Mouse (Mus musculus) T-helper 17 cell (primary cell): ENCODE measurements at regions not wholly inside any gene's neighbourhood (a gene's known extent, or its start where the extent isn't known, plus 50 kb on each side); places are given as distances from the start of the nearest gene placed in this dataset.

Experiments used
- in situ Hi-C, 2 experiments: fragments of 300-600 bp; cut with MboI, MseI; formaldehyde crosslinking; loops; 1 replicate in 1 of 2; 2 replicates in 1 of 2; pipeline ENCODE4 v1.15.1; 2025; ENCODE audit warnings: high pct_unique_total_duplicates in 2 of 2

DNA sequence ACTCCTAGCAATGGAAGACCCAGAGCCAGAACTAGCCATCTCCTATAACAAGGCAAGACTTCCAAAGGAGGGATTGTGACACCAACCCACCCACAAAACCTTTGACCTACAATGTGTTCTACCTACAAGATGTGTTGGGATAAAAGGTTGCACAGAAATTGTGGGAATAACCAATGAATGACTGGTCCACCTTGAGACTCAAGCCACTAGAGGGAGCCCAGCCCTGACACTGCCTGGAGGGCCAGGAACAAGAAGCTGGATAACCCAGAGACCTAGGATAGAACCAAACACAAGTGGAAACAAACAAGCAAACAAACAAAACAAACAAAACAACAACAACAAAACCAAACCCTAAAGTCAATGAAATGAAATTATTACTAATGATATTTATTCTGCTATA lies 288.8 kb downstream of the Dchs2 start:
- in situ Hi-C loops: no loop called here

DNA sequence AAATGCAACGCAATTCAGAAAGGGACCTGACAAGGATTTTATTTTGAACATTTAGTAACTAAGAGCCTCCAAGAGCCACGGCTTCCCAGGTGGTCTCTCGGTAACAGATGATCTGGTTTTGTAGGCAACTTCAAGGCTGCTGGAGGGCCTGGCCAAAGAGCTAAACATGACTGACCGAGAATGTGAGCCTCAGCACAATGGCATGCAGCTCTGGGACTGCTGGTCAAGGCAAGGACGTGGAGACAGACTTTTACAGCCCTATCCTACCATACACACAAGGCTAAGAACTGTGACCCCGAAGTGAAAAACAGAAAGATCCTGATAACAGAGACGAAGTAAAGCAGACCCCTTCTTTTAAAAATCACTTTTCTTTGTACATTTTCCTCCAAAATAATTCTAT lies 296.5 kb downstream of the Dchs2 start:
- in situ Hi-C loops: no loop called here

DNA sequence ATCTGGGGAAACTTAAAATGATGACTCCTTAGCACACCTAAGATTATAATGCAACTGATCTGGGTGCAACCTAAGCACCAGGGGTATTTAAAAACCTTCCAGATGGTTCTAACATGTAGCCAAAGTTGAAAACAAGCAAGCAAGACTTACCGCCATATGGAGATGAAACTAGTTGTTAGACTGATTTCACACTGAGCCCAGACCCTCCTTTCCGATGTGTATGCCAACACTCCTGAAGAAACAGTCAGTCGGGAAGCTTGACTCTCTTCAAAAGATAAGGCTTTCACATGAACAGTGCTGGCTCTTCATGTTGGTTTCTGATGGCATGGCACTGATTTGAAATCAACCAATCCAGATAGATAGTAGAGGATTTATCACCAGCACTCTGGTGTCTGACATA lies 301.6 kb downstream of the Dchs2 start:
- in situ Hi-C loops: no loop called here

DNA sequence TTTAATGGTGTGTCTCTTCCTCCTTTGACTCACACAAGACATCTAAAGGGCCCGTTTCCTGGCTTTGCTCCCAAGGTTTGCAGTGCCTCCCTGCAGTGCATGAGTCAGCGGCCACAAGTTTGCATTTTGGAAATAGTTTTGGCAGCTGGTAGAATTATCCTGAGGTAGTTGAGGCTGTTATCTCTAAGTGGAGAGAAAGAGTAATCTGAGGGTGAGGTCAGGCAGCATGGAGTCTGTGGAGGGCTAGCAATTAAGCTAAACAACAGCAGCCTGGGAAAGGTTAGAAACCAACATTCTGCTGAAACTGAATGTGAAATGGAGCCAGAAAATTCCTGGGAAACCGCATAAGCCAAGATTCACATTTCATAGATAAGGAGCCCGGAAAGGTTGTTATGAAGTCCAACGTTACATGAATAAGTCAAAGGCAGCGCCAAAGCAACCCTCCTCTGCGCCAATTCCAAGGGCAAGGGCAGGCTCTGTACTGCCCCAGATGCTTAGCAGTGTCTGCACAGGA lies 318.5 kb downstream of the Dchs2 start:
- in situ Hi-C loops: loop anchor here in 1 of 2 experiments (10.0 kb wide), 1 partner anchor 1181 kb away; no protein-coding TSS in a partner anchor

DNA sequence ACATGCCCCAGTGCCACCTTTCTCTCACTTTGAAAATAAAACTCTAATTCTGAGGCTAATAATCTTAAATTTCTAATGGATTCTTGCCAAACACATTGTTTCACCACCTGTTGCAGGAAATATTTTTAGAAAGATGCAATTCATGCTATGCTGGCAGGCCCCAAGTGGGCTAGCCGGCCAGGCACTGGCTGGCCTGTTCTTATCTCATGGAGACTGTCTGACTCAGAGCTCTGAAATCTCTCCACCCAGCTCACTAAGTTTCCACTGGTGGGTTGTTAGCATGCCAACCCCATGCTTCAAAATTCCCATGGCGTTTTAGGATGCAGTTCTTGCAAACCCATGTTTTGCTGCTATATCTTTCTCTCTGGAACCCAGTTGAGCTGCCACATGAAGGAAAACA lies 315.5 kb upstream of the Sfrp2 start:
- in situ Hi-C loops: no loop called here

DNA sequence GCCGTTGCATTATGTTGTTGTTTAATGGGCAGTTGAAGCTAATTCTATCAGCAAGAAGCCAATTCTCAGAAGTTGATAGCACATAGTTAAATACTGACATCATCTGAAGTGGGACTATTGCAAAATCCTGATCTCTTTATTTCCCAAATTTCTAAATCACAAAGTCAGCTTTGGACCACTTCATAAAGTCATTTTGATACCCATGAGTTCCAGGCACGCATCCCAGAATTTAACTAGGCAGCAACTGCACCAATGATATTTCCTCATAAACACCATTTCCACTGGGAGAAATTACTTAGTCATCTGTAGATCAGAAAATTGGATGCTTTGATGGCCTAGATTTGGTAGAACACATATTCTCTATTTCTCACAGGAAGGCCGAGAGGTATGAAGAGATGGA lies 314.8 kb upstream of the Sfrp2 start:
- in situ Hi-C loops: no loop called here

DNA sequence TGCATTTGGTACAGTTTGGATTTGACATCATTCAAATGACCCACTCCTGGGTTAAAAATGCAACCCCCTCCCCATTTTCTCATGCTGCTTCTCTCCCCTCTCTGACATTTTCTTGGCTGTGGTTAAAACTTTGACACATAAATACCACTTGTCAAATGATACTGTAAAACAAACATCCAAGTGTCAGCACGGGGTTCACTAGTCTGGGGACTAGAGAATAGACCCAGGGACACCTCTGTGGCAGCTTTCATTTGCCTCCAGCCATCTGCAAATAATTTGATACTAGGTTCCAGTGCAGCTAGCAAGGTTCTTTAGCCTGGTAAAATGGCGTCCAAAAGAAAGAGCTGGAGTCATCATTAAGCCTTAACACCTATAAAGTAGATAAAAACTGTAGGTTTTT lies 312.7 kb upstream of the Sfrp2 start:
- in situ Hi-C loops: no loop called here

DNA sequence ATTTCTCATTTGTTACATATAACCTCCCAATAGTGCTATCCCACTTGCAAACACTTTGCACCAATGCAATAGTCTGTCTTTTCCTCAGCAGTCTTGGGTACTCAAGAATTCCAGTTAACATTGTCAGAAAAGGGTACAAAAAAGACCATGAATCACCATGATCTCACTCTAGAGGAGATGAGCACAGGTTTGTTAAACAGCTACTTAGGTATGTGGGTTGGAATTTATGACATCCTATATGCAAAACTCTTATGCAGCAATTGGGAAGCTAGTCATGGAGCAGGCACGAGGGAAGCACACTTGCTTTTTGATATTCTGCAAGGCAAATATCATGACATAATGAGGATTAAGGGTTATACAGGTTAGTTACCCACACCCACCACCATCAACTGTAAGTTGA lies 307.7 kb upstream of the Sfrp2 start:
- in situ Hi-C loops: no loop called here

DNA sequence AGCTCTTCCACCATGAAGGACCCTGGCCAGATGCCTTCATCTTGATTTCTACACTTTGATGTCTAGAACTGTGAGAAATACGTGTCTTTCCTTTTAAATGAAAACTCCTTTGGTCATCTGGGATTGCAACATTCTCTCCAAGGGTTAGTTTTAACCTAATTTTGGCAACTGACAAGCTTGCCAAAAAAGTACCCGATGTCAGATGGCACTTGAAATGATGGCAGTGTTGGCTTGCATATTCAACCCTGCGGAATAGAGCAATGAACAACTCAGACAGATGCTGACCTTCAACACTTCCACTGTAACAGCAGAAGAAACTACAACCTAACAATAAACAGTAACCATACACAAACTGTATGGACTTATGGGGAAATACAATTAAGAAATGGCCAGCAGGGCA lies 286.9 kb upstream of the Sfrp2 start:
- in situ Hi-C loops: loop anchor here in 1 of 2 experiments (10.0 kb wide), 1 partner anchor 1574 kb away; no protein-coding TSS in a partner anchor

DNA sequence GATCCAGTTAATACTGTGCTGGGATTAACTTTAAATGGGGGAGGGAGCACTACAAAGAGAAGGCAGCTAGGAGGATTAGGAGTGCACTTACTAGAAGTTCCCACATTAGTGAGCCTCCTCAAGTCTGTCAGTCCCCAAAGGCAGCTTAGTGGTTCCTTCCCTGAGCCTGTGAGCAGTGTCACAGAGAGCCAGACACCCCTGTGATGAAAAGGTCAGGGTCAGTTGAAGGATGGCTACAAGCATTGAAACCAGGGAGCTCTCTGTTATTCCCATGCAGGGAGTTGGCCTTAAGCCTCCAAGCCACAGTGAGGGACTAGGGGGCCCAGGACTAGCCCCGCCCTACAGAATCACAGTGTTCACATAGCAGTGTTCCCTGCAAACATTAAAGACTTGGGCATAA lies 285.9 kb upstream of the Sfrp2 start:
- in situ Hi-C loops: loop anchor here in 1 of 2 experiments (10.0 kb wide), 1 partner anchor 1195 kb away; no protein-coding TSS in a partner anchor

DNA sequence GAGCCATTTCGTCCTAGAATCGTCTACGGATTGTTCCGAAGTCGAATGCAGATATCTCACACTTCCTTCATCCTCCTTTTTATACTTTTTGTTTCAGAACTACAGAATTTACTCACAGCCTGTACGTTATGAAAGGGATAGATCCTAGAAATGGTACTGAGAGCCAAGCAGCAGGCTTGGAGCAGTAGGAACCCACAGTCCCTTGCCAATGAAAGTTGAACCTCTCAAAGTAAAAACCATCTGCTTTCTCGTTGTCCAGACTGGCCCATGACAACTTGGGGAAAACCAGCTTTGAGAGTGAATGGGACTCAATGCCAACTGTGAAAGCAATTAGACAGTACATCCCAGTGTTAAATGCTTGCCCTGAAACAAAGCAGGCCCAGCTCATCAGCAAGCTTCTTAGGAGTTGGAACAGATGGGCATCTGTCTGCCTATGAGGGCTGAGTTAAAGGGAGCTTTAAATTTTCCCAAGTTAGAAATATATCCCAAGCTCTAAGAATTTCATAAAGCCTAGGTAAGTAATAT lies 279.9 kb upstream of the Sfrp2 start:
- in situ Hi-C loops: loop anchor here in 1 of 2 experiments (10.0 kb wide), 1 partner anchor 1201 kb away; no protein-coding TSS in a partner anchor

DNA sequence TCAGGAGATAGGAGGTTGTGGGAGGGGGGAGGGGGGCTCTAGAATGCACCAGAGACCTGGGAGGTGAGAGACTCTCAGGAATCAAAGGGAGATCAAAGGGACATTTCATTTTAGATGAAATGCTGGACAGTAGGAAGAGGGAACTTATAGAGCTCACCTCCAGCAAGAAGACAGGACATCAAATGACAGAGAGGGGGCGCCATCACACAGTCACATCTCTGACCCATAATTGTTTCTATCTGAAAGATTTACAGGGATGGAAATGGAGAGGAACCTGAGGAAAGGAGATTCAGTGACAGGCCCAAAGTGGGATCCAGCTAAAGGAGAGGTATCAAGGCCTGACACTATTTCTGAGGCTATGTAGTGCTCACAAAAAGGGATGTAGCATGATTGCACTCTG lies 270.5 kb upstream of the Sfrp2 start:
- in situ Hi-C loops: no loop called here

DNA sequence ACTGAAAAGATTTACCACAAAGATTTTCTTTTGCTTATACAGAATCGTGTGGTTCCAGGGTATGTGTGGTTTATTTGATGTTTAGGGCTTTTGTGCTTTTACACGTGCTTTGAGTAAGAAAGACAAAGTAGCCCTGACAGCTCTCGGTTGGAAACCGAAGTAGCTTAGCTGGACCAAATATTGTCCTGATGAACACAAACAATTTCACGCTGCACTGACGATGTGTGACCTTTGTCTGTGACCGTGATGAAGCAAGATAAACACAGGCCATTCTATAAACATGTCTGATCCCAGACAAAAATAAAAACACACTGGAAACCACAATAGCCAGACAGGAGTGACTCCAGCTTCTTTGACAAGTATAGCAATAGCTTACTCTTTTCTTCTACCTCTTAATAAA lies 262.2 kb upstream of the Sfrp2 start:
- in situ Hi-C loops: no loop called here

DNA sequence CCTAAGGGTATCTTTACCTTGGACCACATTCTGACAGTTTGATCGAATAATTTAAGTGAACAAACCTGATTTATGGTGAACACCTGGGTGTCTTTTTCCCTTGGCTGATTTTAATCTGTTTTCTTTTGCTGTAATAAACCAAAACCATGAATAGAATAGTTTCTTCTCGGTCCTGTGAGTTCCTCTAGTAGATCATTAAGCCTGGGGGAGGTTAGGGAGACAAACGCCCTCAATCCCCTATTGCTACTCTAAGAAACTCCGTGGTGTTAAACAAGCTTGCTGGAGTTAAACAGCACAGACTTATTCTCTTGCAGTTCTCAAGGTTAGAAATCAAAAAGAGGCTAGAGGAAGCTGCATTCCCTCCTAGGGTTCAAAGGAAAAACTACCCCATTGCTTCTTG lies 249.5 kb upstream of the Sfrp2 start:
- in situ Hi-C loops: no loop called here

DNA sequence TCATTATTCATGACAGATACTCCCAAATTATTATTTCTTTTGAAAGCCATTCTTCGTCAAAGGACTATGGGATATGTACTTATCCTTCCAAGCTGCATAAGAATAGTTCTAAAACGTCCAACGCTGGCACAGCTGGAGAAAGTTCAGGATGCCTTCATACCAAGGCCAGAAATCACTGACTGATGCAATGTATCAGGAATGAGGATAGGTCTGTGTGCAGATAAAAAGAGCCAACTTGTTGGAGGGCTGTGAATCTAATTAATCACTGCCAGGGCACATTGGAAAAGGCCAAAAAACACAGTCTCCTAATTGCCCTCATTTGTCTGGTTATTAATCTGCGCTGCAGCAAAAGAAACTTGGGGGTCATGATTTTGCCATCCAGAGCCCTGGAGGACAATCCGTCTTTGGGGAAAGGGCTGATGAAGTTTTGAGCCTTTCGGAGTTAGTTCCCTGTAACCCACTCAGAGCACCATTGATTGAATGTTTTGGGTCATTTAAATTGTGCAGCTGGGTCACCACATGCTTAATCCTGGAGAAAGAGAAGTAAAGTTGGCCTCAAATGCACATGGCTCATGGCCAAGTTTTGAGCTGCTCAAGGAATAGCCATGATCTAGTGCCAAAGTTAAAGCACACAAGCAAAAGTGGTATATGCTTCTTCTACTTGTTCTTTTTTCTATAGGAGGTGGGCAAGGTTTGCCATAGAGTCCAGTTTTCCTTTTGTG lies 248.0 kb upstream of the Sfrp2 start:
- in situ Hi-C loops: no loop called here

DNA sequence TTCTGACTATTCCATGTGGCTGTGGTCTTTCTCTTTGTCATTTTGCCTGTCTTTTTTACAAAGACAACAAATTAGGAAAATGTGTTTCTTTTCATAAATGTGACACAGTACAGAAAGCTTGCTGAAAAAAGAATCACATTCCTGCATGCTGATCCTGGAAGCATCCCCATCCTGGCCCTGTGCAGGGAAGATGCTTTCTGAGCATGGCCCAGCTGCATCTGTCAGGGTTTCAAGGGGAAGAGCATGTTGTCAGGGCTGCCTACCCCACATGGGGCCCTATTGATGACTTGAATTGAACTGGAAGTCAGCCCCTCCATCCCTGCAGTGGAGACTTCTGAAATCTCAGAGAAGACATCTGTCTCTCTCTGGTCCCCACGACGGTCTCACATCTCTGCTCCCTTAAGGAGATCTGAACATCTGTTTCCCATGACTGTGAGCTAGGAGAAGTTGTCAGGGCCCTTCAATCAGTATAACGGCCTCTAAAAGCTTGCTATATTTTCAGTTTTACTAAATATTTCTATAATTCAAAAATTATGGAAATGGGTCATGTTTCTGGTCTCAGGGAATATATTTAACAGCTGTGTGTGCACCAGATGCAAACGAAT lies 235.8 kb upstream of the Sfrp2 start:
- in situ Hi-C loops: no loop called here

DNA sequence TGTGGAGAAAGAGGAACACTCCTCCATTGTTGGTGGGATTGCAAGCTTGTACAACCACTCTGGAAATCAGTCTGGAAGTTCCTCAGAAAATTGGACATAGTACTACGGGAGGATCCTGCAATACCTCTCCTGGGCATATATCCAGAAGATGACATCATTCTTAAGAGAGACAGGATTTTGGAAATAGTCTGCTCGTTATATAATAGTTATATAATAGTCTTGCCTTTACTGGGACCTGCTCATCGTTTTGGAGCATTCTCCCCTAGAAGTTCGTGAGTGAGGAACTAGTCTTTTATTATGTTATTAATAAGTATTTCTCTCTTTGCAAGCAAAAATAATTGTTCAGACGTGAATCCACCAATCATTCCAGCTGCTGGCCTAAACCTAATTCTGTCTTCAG lies 229.5 kb upstream of the Sfrp2 start:
- in situ Hi-C loops: loop anchor here in 1 of 2 experiments (5.0 kb wide), 1 partner anchor 51 kb away; no protein-coding TSS in a partner anchor

DNA sequence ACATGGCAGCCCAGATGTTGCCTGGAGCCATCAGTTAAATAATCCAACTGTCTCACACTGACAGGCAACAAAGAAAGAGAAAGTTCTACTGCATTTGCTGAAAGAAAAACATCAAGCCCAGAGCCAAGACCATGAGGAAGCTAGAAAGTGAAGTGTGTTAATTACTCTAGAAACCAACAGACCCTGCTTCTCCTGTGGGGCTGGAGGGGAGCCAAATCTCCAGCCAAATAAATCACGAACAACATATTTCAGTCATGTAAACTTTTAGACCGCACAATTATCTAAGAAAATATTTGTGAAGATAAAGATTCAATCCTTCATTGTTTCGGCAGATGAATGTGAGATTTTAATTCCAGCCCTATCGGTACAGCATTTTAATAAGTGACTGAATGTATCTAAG lies 228.9 kb upstream of the Sfrp2 start:
- in situ Hi-C loops: loop anchor here in 1 of 2 experiments (5.0 kb wide), 1 partner anchor 50 kb away; no protein-coding TSS in a partner anchor

DNA sequence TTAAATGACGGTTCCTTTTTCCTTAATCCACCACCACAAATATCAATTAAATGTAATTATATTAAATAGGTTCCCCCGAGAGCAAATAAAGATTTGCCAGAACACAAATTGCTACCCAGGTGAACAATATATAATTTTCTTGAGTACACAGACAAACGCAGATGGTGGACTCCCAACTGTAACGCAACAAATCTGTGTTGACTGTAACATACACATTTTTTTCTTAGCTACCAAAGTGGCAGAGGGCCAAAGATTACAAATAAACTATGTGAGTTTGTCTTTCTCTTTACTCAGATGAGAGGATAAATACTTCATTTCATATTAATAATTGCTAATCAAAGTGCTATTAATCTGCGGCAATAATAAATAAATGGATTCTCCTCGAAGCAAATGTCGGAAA lies 228.4 kb upstream of the Sfrp2 start:
- in situ Hi-C loops: loop anchor here in 1 of 2 experiments (5.0 kb wide), 1 partner anchor 50 kb away; no protein-coding TSS in a partner anchor

DNA sequence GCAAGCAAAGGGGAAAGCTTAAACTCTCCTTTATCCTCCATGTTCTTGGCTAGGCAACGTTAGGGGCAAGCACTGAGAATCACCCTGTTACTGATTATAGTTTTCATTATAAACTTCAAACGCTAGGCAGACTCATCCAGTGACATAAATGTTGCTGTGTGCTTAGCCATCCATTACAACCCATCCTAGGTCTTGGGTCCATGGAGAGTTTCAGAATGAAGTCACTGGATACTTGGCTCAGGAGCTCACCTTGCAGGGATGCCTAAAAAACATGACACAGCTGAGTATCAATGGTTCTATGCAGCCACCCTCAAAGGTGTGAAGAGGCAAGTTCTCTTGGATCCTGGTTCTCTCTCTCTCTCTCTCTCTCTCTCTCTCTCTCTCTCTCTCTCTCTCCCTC lies 227.2 kb upstream of the Sfrp2 start:
- in situ Hi-C loops: loop anchor here in 1 of 2 experiments (5.0 kb wide), 1 partner anchor 48 kb away; no protein-coding TSS in a partner anchor

DNA sequence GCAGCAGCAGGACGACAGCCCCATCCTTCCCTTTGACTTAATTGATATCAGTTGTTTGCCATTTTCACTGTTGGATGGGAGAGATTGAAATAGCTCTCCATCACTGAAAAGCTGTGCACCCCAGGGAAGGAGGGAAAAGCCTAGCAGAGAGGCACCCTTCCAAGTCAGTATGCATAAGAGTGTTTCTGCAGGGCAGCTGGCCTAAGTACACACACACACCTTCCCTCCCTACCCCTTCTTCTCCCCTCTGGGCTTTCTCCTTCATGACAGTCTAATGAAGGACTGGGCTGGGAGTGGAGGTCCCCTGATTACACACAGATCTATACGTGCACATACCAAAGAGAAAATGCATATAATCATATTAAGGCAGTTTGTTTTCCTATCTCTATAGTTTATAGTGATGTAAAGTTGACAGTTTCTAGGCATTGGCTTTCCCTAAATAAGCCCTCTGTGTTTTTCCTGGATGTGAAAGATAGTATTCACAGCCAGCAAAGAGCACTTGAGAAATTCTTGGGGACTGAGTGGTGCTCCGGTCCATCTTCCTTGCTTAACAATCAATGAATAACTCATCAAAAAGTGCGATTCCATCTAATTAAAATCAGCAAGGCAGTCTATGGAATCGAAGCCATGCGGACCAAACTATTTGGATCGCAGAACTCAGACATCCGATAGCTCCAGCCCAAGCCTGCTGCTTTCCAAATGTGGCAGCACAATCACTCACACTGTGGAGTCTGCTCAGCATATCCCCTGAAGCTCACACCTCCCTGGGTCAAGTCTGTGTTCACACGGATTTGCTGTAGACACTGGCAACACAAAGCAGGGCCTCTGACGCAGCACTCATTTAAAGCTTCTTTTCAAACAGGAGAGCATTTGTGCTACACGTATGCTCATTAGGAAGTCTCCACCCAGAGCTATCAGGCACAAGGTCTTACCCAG lies 224.9 kb upstream of the Sfrp2 start:
- in situ Hi-C loops: no loop called here
